Mouse (Mus musculus): Measurements from ENCODE around the gene P3h4. TPM values are rescaled to one million over a fixed set of nuclear protein-coding genes. Genes with fewer than 3 reads are reported as not detected.

The P3h4 gene
- polyA plus RNA-seq, 1 experiment from 2014 or later = 20.7 TPM

DNA sequence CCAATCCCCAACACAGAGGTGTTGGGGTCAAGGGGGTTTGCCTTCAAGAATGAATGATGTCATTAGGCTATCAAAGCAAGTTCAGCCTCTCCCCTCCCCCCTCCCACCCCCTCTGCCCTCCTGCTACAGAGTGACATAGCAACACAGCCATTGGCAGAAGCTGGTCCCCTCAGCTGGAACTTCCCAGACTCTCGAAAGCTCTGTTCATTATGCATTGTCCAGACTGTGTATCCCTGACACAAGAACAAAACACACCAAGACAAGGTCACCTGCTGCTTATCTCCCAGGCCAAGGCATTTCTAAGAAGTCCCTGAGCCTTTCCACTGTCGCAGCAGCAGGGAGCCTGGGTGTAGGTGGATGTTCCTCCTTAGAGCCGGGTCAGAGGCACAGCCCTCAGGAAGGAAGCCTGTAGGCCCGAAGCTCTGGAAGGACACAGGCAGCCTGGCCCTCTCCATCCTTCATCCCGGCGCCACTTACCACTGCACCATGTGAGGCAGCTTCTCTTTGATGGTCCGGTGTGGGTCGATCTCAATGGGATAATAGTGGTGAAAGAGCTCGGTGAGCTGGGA lies 21.1 kb upstream of the P3h4 start:
- peaks cover 14% of the 10 kb centered on the region; the same call in 1 of the 2 replicates for H3K36me3 ChIP-seq (ENCODE audit: control insufficient read depth, insufficient read depth, low read length)
- H3K27ac ChIP-seq (ENCODE audit: low read length) = no peak overlapping the region
- no peaks in the 10 kb centered on the region for H3K9me3 ChIP-seq (replicated peaks; ENCODE audit: control insufficient read depth, low read length, poor library complexity, severe bottlenecking)
- peaks cover 11% of the 10 kb centered on the region for H3K4me1 ChIP-seq (ENCODE audit: control insufficient read depth, insufficient read depth, low read length)
- H3K4me2 ChIP-seq (ENCODE audit: low read length) = no peak overlapping the region
- ATAC-seq = no peak
- 45% methylated on average over 9 of the region's 9 CpGs for WGBS
- H3K27me3 ChIP-seq (ENCODE audit: control insufficient read depth, insufficient read depth, low read depth, low read length) = no peaks in the 10 kb centered on the region
- H3K9ac ChIP-seq (ENCODE audit: low read depth, low read length) = no peak overlapping the region
- H3K4me3 ChIP-seq (ENCODE audit: low read depth, low read length) = no peak overlapping the region

DNA sequence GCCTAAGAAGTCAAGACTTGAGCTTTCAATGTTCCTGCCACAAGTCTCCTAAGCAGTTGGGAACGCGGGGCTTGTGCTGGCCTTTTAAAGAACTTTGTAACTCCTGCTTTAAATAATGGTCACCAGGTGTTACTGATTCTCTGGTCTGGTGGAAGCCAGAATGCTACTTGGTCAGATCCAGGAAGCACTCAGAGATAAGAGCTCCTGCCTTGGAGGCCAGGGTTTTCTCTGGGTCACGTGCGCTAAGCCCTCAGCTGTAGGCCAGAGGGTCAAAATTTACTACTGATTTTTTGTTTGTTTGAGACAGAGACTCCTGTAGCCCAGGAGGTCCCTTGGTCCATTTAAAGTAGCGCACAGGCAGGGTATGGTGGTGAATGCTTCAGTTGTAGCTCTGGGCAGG lies 17.4 kb upstream of the P3h4 start:
- Histone ChIP-seq H3K27ac (ENCODE audit: low read length) (no peak overlapping the region), H3K9ac (ENCODE audit: low read depth, low read length) (no peak overlapping the region), H3K9me3 (replicated peaks; ENCODE audit: control insufficient read depth, low read length, poor library complexity, severe bottlenecking) (no peaks in the 10 kb centered on the region), H3K4me1 (ENCODE audit: control insufficient read depth, insufficient read depth, low read length) (no peaks in the 10 kb centered on the region), H3K4me3 (ENCODE audit: low read depth, low read length) (no peak overlapping the region), H3K4me2 (ENCODE audit: low read length) (no peak overlapping the region), H3K27me3 (ENCODE audit: control insufficient read depth, insufficient read depth, low read depth, low read length) (no peaks in the 10 kb centered on the region), H3K36me3 (ENCODE audit: control insufficient read depth, insufficient read depth, low read length) (peaks cover 13% of the 10 kb centered on the region; the same call in 1 of the 2 replicates)
- WGBS = 98% methylated on average over 5 of the region's 5 CpGs
- no peak for ATAC-seq

DNA sequence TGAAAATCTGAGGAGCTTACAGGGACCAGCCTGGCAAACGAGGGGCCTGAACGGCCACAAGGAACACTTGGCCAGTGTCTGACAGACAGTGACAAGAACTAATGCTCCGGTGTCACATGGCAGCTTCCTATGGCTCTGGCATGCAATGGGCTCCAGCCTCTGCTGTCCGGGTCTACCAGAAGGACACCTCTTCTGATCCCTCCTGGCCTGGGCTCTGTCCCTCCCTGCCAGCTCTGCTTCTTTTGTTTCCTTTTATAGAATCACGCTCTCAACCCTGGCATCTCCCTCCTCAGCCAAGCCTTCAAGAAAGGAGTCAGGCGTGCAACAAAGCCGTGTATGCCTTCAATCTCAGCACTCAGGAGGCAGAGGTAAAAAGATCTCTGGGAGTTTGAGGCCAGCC lies 15.4 kb upstream of the P3h4 start:
- H3K27ac ChIP-seq (ENCODE audit: low read length) = no peak overlapping the region
- no peak overlapping the region for H3K4me2 ChIP-seq (ENCODE audit: low read length)
- H3K9ac ChIP-seq (ENCODE audit: low read depth, low read length) = no peak overlapping the region
- no peaks in the 10 kb centered on the region for H3K27me3 ChIP-seq (ENCODE audit: control insufficient read depth, insufficient read depth, low read depth, low read length)
- peaks cover 7% of the 10 kb centered on the region; the same call in 1 of the 2 replicates for H3K36me3 ChIP-seq (ENCODE audit: control insufficient read depth, insufficient read depth, low read length)
- WGBS = 90% methylated on average over 7 of the region's 7 CpGs
- ATAC-seq = no peak
- no peak overlapping the region for H3K4me3 ChIP-seq (ENCODE audit: low read depth, low read length)
- no peaks in the 10 kb centered on the region for H3K4me1 ChIP-seq (ENCODE audit: control insufficient read depth, insufficient read depth, low read length)
- H3K9me3 ChIP-seq (replicated peaks; ENCODE audit: control insufficient read depth, low read length, poor library complexity, severe bottlenecking) = no peaks in the 10 kb centered on the region

DNA sequence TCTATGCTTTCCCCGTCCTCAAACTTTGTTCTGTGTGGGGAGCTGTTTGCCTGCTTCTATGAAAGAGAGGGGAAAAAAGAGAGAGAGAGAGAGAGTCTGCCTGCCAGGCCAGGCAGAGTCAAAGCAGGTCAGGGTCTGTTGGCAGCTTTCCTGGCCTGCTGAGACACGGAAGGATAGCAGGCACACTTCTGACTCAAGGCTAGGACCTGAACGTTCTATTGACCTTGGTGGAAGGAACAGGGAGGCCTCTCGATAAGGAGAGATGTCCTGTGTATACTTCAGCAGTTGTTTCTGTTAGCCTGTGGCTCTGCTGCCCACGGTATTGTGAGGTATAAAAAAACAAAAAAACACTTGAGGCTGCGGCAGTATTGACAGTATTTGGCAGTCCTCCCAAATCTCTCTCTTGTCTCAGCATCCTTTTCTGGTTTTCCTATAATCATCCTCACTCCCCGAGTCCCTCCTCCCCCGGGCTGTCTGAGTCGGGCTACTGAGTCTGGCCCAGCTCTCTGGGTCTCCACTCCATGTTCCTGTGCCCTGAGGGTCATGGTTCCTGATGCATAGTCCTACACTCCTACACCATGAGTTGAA lies 14.1 kb upstream of the P3h4 start:
- 58% methylated on average over 9 of the region's 9 CpGs for WGBS
- Histone ChIP-seq H3K4me3 (ENCODE audit: low read depth, low read length) (no peak overlapping the region), H3K36me3 (ENCODE audit: control insufficient read depth, insufficient read depth, low read length) (peaks cover 7% of the 10 kb centered on the region; the same call in 1 of the 2 replicates), H3K9me3 (replicated peaks; ENCODE audit: control insufficient read depth, low read length, poor library complexity, severe bottlenecking) (no peaks in the 10 kb centered on the region), H3K9ac (ENCODE audit: low read depth, low read length) (no peak overlapping the region), H3K27ac (ENCODE audit: low read length) (no peak overlapping the region; the same call in 1 of the 2 replicates), H3K4me2 (ENCODE audit: low read length) (no peak overlapping the region), H3K4me1 (ENCODE audit: control insufficient read depth, insufficient read depth, low read length) (no peaks in the 10 kb centered on the region), H3K27me3 (ENCODE audit: control insufficient read depth, insufficient read depth, low read depth, low read length) (no peaks in the 10 kb centered on the region)
- no peak for ATAC-seq

DNA sequence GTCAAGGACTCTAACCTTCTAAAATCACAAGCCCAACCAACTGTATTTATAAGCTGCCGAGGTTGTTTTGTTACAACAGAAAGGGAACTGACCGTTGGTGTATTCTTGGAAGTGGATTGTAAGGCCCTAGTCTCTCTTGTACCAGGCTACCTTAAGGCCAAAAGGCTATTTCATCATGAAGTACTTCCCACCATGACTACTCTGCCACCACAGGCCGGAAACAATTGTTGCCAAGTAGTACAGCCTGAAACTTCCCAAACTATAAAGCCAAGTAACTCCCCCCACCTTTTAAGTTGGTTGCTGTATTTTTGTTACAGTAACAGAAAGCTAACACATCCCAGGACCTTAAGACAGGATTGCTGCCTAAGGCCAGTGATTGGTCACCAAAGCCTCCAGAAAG lies 12.2 kb upstream of the P3h4 start:
- ATAC-seq = no peak
- Histone ChIP-seq H3K9ac (ENCODE audit: low read depth, low read length) (no peak overlapping the region), H3K27ac (ENCODE audit: low read length) (no peak overlapping the region), H3K4me3 (ENCODE audit: low read depth, low read length) (no peak overlapping the region), H3K4me1 (ENCODE audit: control insufficient read depth, insufficient read depth, low read length) (no peaks in the 10 kb centered on the region), H3K9me3 (replicated peaks; ENCODE audit: control insufficient read depth, low read length, poor library complexity, severe bottlenecking) (no peaks in the 10 kb centered on the region), H3K36me3 (ENCODE audit: control insufficient read depth, insufficient read depth, low read length) (peaks cover 4% of the 10 kb centered on the region; the same call in 1 of the 2 replicates), H3K27me3 (ENCODE audit: control insufficient read depth, insufficient read depth, low read depth, low read length) (no peaks in the 10 kb centered on the region), H3K4me2 (ENCODE audit: low read length) (no peak overlapping the region)
- 89% methylated on average over 3 of the region's 3 CpGs for WGBS

DNA sequence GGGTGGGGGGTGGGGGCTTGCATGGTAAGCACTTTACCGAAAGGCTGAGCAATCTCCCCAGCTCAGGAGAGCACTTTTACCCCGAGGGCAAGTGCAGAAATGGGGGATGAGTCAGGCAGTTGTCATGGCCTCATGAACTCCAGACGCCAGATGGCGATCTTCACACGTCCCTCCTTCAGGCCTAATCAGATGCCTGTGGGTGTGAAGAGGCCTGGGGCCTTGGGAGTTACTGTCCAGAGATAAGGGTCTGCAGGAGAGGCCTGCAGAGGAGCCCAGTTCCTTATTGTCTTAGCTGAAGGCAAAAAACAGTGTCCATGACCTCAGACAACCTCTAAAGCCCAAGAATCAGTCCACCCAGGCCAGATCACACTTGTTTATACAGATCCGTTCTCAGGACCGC lies 11.2 kb upstream of the P3h4 start:
- WGBS = 41% methylated on average over 7 of the region's 7 CpGs
- Histone ChIP-seq H3K4me3 (ENCODE audit: low read depth, low read length) (no peak overlapping the region), H3K27me3 (ENCODE audit: control insufficient read depth, insufficient read depth, low read depth, low read length) (no peaks in the 10 kb centered on the region), H3K9me3 (replicated peaks; ENCODE audit: control insufficient read depth, low read length, poor library complexity, severe bottlenecking) (no peaks in the 10 kb centered on the region), H3K36me3 (ENCODE audit: control insufficient read depth, insufficient read depth, low read length) (peaks cover 2% of the 10 kb centered on the region; the same call in 1 of the 2 replicates), H3K9ac (ENCODE audit: low read depth, low read length) (no peak overlapping the region), H3K4me1 (ENCODE audit: control insufficient read depth, insufficient read depth, low read length) (no peaks in the 10 kb centered on the region), H3K4me2 (ENCODE audit: low read length) (no peak overlapping the region), H3K27ac (ENCODE audit: low read length) (no peak overlapping the region)
- ATAC-seq = no peak

DNA sequence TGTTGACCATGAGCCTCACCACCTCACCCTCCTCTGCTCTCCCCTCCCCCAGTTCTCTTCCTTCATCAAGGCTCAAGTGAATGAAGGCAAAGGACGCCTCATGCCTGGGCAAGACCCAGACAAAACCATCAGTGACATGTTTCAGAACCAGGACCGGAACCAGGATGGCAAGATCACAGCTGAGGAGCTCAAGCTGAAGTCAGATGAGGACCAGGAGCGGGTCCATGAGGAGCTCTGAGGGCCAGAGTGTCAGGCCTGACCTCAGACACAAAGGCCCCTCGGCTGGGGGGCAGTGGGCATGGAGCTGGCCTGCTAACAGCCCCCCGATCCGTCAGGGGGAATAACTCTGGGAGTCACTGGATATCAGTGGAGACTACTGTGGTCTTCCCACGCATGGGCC lies 9.2 kb upstream of the P3h4 start:
- Histone ChIP-seq H3K4me3 (ENCODE audit: low read depth, low read length) (no peak overlapping the region), H3K36me3 (ENCODE audit: control insufficient read depth, insufficient read depth, low read length) (no peaks in the 10 kb centered on the region), H3K27ac (ENCODE audit: low read length) (no peak overlapping the region), H3K4me1 (ENCODE audit: control insufficient read depth, insufficient read depth, low read length) (no peaks in the 10 kb centered on the region), H3K9me3 (replicated peaks; ENCODE audit: control insufficient read depth, low read length, poor library complexity, severe bottlenecking) (no peaks in the 10 kb centered on the region), H3K27me3 (ENCODE audit: control insufficient read depth, insufficient read depth, low read depth, low read length) (no peaks in the 10 kb centered on the region), H3K9ac (ENCODE audit: low read depth, low read length) (no peak overlapping the region), H3K4me2 (ENCODE audit: low read length) (no peak overlapping the region)
- 92% methylated on average over 7 of the region's 7 CpGs for WGBS
- no peak for ATAC-seq

DNA sequence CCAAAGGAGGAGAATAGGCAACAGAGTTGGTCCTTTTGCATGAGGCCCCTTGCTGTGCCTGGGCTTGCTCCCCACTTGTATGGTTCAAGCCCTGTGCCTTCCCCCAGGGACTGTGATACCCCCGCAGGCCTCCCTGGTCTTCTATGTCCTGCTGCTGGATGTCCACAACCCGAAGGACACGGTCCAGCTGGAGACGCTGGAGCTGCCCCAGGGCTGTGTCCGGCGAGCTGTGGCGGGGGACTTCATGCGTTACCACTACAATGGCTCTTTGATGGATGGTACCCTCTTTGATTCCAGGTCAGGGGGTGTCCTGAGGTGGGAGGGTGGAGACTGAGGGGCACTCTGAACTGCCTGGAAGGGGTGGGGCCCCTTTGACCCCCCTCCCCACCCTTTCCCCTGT lies 6.9 kb upstream of the P3h4 start:
- no peak for ATAC-seq
- WGBS = 52% methylated on average over 8 of the region's 8 CpGs
- no peaks in the 10 kb centered on the region for H3K9me3 ChIP-seq (replicated peaks; ENCODE audit: control insufficient read depth, low read length, poor library complexity, severe bottlenecking)

DNA sequence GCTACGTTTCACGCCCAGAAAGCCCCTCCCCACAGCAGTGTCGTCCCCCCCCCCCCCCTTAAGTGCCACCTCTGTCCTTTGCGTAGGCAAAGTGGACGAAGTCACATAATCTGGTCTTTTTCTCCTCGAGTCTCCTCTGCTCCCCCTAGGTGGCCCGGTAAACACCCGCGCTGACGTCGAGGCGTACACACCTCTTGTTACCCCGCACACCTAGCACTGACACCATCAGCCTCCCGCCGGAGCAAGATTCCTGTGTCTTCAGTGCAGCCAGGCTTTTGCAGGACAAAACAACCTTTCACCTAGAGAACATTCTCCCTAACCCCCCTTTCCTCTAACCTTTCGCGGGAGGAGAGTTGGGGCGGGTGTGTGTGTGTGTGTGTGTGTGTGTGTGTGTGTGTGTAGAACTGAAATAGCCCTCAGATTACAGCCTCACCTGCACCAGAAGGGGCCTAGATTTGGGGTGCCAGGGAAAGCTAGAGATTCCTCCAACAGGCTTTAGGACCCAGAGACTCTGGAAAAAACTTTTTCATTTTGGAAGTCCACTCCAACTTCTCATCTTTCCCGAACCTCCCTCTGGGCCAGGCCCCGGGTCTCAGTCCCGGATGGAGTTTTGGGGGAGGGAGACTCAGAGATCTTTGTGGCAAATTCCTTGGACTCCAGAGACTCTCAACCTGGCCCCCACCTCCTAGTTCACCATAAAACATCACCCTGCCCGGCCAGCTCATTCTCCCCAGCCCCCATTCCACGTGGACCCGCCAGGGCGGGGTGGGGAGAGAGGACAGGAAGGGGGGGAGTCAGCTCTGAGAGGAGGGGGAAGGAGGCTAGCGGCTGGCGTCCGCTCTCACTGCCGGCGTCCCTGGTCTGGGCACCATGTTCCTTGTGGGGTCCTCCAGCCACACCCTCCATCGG lies 532 bp upstream of the P3h4 start, which contains the start of gene Fkbp10:
Fkbp10 (plus strand) TSS at position 784 of the 909 bp plus-strand sequence.
- peaks cover 3% of the 10 kb centered on the region; the same call in 1 of the 2 replicates for H3K36me3 ChIP-seq (ENCODE audit: control insufficient read depth, insufficient read depth, low read length)
- peak within 1 kb of the TSS; percentile 65 for H3K4me2 ChIP-seq (ENCODE audit: low read length)
- WGBS = under 1% methylated on average over 27 of the region's 31 CpGs
- peaks cover 8% of the 10 kb centered on the region for H3K27me3 ChIP-seq (ENCODE audit: control insufficient read depth, insufficient read depth, low read depth, low read length)
- peak within 1 kb of the TSS; percentile 75 for H3K27ac ChIP-seq (ENCODE audit: low read length)
- peaks cover 18% of the 10 kb centered on the region for H3K4me1 ChIP-seq (ENCODE audit: control insufficient read depth, insufficient read depth, low read length)
- peak within 1 kb of the TSS; percentile 80 for H3K9ac ChIP-seq (ENCODE audit: low read depth, low read length)
- peak within 1 kb of the TSS; percentile 72 for H3K4me3 ChIP-seq (ENCODE audit: low read depth, low read length)
- ATAC-seq = peak; percentile 40; the same call in 1 of the 2 replicates
- H3K9me3 ChIP-seq (replicated peaks; ENCODE audit: control insufficient read depth, low read length, poor library complexity, severe bottlenecking) = no peaks in the 10 kb centered on the region

More for the DNA sequence above, 6.9 kb upstream of the P3h4 start:
- Histone ChIP-seq H3K4me2 (ENCODE audit: low read length) (no peak overlapping the region), H3K4me1 (ENCODE audit: control insufficient read depth, insufficient read depth, low read length) (no peaks in the 10 kb centered on the region), H3K4me3 (ENCODE audit: low read depth, low read length) (no peak overlapping the region), H3K27me3 (ENCODE audit: control insufficient read depth, insufficient read depth, low read depth, low read length) (no peaks in the 10 kb centered on the region), H3K36me3 (ENCODE audit: control insufficient read depth, insufficient read depth, low read length) (no peaks in the 10 kb centered on the region), H3K27ac (ENCODE audit: low read length) (no peak overlapping the region), H3K9ac (ENCODE audit: low read depth, low read length) (no peak overlapping the region)

Measured in midbrain, embryonic 16.5 days (tissue).